Mouse (Mus musculus) NIH3T3 (cell line): Measurements from ENCODE around the gene Eipr1.

ENCODE experiments used
- DNase-seq: peaks from one replicate; pipeline ENCODE4 v3.0.0-alpha.2; 2012; ENCODE audit warnings: low read depth

Gene Eipr1

DNA sequence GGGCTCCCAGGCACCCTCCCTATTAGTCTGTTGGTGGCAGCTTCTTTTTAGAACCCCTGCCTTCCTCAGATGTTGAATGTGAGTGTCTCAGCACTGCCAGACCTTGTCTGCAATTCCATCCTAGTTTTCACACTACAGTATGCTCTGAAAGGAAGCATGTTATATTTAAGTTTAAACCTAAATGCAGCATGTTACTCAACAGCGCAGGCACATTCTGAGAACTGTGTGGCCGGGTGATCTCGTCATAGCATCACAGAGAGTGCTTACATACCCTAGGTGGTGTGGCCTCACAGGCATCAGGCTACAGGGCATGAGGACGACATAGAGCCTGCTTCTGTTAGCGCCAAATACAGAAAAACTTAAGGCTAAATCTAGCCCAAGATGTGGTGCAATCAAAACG lies 24.0 kb downstream of the Eipr1 start:
- DNase-seq = no peak

DNA sequence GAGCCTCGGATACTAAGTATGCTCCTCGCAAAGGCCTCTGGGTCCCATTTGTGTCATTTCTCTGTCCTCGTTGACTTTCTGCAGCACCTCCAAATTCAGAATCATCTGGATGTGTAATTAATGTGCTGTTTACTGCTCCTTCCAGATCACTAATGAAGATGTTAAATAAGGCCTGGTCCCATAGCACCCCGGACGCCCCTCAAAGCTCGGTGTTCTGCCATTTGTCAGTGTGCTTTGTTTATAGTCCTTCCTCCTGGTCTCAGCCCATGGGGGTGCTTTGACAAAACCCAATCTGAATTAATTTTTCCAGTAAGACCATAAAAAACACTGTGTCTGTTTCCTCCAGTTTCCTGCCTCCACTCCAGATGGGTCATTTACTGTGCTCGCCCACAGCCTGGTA lies 28.6 kb downstream of the Eipr1 start:
- DNase-seq = no peak

DNA sequence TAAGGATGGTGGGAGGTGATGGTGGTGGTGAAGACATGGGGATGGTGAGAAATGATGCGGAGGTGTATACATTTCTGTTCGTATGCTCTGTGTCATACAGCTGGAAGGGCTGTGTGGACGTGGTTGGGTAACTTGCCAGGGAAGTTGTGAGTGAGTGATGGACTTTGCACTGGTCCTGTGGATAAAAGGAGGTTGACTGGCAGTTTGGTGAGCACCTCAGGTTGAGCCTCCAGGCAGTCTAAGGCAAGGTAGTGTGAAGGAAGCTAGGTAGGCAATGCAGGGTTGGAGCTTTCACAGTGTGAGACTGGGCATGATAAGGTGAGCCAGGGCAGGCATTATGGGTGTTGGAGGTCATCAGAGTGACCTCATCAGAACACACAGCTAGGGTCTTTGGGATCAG lies 31.0 kb downstream of the Eipr1 start:
- no peak for DNase-seq

DNA sequence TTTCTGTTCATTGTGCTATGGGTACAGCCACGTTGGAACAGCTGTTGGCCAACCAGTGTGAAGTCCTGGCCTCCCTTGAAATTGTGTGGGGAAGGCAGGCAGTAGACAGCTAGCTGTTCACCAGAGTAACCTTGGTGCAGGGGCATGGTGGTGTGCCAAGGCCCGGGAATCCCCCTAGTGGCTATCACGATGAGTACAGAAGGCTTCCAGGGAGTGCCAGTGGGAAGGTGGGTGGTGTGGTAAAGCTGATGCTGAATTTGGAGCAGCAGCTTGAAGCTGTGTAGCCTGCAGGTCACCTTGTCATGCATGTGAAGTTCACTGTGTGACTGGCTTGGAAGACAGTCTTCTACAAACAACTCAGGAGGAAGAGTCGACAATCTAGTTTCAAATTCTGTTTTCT lies 32.8 kb downstream of the Eipr1 start:
- peak; percentile 57 for DNase-seq

DNA sequence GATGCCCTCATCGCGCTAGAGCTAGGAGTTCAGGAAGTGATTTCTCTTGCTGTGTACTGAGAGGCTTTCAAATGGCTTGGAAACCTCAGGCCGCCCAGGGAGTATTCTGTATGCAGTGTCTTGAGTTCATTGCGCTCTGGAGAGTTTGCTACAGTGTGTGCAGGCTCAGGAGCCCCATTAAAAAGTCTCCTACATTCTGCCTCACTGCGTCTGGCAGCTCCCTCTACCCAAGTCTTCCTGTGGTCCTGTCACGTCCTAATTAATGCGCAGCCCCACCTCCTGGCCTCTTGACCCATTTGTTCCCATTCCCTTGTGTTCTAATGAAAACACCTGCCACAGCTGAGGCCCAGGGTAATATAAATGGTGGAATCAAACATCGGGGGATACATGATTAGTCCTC lies 33.3 kb downstream of the Eipr1 start:
- DNase-seq = no peak

DNA sequence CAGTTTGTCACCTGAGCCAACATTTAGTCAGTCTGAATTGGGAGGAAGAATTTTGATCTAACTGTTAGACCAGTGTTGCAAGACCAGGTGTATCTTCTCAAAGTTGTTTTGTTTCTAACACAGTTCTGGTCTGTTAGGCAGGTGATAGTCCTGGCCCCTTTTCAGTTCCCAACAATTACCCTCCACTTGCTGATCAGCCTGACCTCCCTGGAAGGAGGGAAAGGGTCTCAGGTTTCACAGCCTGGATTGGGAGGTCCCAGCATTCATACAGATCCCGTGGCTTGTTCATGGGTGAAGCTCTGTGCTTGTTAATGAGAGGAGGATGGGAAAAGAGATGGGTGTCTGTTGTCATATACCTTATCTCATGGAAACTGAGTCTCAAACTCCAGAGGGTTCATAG lies 33.7 kb downstream of the Eipr1 start:
- no peak for DNase-seq

DNA sequence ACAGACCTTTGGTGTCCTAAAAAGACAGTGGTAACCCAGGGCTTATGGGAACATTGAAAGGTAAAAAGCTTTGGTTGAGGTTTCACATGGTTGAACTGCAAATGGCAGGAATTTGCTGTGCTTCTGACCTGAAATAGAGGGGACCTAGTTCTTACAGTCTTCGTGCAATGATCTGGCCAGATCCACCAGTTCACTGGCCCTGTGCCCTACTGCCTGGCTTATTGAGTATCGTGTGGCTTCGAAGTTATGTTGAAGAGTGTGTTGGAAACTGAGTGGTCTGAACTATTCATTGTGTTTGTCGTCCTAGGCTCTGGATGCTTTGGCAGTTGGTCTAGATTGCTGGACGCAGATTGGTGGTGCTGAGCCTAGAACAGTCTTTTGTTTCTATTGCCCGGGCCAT lies 34.7 kb downstream of the Eipr1 start:
- DNase-seq = no peak

DNA sequence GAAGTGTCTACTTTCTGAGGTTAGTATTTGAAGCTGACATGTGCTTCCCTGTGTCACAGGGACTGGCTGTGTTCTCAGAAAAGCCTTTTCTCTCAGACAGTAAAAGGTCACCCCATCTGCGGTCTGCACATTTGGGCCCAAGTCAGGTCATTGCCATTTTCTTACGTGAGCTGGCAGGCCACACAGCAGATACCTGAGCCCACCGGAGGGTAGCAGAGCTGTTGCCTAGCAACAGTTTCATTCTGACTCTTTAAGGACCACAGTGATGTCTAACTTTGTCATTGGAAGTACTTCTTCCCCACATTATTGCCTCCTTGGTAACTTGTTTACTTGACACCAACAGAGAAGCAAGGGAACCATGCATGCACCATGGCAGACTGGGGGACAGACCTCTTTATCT lies 41.0 kb downstream of the Eipr1 start:
- DNase-seq = no peak

DNA sequence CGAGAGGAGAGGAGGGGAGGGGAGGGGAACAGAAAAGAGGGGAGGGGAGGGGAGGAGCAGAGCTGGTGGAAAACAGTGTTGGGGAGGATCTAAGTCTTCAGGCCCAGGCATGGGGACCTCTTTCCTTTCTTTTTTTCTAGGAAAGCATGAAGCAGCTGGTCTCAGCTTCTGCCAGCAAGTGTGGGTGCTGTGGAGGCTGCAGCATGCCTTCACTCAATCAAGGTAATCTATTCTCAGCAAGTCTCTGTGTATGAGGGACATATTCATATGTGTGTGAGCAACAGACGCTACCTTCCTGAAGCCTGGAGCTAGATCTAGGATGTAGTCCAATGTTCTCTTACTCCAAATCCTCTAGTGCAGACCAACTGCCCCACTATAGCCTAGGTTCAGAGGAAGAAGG lies 42.1 kb downstream of the Eipr1 start:
- DNase-seq = no peak

DNA sequence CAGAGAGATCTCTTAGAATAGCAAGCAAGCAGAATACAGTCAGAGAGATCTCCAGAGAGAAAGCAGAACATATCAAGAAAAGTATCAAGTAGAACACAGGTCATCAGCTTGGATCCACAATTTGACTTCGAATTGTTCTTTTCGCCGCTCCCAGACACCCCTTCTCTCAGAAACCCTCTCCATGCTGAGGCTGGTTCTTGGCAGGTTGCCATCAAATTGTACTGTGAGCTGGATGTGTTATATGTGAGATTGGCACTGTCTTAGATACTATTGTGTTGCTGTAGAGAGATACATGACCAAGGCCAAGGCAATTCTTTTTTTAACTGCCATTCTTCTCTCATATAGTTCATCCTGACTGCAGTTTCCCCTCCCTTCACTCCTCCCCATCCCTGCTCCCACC lies 43.4 kb downstream of the Eipr1 start:
- no peak for DNase-seq

DNA sequence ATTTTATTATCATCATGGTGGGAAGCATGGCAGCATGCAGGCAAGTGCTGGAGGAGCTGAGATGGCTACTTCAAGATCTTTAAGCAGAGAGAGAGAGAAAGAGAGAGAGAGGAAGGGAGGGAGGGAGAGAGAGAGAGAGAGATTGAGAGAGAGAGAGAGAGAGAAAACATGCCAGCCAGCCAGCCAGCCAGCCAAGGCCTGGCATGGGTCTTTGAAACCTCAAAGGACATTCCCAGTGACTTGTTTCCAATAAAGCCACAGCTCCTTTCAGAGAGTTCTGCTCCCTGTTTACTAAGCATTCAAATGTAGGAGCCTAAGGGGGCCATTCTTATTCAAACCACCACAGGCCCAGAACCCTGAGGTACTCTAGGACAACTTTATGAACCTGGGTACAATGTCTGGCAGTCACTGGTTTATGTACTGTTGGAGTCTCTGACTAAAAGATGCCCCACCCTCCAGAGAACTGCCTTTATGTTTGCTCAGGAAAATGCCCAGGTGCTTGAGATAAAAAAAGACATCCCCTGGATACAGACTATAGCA lies 45.3 kb downstream of the Eipr1 start:
- DNase-seq = no peak

DNA sequence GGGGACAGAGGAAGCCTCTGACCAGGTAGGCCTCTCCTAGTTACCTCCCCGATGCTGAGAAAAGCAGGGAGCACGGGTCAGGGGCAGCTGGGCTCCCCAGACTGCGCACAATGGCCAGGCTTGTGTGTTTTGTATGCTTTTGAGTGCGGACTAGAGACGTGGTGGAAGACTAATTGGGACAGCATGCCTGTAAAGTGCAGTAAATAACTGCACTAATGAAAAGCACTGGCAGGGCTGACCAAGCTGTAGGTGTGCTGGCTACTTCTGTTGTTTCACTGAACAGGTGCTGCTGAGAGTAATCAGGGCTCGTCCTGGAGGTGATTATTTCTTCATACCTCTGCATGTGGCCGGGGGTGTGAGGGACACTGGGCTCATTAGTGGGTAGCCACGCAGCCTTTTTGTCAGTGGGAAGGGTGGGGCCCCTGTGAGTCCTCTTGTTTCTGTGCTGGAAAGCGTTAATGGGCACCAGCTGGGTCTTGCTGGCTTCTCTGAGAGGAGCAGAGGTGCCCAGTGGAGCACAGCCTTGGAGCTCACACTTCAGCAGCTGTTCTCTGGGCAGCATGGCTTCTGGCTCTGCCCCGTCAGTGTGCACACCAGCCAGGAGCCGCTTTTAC lies 48.3 kb downstream of the Eipr1 start:
- no peak for DNase-seq

DNA sequence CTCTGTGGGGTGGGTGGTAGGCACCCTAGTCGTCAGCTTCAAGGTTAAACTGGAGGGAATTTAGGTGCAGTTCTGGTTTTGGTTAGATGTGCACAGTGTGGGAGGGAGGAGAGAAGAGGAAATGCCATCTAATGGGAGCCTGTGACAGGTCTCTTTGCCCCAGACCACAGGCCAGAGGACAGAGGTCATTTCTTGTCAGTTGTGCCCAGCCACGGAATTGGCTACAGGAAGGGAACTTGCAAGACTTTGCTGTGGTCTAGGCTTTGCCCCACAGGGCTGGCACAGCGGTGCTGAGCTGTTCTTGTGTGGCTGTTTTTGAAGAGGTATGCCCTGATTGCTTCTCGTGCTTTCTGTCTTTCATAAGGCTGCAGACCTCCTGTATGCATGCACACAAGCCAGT lies 48.8 kb downstream of the Eipr1 start:
- no peak for DNase-seq

DNA sequence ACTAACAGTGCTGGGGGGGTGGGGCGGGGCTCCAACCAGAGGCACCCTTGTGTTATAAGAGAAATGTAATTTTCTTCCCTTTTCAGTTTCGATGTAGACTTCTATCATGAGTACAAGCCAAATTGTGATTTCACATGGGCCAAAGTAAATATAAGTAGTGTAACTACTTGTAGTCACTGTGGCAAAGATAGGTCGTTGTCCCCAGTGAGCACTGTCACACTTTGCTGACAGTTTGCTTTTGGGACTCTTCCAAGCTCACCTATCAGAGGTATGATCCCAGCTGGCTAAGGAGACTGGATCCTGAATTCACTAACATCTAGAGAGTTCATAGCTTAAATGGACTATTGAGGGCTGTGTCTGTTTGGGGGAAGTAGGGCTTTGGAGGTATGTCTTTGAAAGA lies 49.3 kb downstream of the Eipr1 start:
- no peak for DNase-seq

DNA sequence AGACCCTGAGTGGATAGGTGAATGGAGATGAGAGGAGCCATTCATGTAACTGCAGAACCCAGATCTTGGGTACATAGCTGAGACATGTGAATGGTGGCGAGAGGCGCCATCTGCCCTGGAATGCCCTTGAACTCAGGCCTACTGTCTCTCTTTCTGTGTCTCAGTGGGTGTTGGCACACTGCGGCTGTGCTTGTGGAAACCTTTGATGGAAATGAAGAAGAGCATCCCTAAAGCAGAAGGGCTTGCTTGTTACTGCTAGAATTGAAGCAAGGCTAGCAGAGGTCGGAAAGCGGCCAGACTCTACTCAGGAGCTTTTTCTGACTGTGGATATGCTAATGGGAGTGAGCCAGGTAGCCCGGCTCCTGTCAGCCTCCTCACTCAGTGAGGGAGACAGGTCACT lies 50.1 kb downstream of the Eipr1 start:
- DNase-seq = no peak

DNA sequence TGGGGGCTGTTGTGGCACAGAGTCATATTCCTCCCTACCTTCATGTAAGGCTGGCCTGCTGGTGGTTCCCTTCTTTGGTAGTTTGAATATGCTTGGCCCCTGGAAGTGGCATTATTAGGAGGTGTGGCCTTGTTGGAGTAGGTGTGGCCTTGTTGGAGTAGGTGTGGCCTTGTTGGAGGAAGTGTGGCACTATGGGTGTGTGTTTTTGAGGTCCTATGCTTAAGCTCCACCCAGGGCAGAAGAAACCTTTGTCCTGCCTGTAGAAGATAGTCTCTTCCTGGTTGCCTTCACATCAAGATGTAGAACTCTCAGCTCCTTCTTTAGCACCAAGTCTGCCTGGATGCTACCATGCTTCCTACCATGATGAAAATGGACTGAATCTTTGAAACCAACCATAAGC lies 51.4 kb downstream of the Eipr1 start:
- no peak for DNase-seq

DNA sequence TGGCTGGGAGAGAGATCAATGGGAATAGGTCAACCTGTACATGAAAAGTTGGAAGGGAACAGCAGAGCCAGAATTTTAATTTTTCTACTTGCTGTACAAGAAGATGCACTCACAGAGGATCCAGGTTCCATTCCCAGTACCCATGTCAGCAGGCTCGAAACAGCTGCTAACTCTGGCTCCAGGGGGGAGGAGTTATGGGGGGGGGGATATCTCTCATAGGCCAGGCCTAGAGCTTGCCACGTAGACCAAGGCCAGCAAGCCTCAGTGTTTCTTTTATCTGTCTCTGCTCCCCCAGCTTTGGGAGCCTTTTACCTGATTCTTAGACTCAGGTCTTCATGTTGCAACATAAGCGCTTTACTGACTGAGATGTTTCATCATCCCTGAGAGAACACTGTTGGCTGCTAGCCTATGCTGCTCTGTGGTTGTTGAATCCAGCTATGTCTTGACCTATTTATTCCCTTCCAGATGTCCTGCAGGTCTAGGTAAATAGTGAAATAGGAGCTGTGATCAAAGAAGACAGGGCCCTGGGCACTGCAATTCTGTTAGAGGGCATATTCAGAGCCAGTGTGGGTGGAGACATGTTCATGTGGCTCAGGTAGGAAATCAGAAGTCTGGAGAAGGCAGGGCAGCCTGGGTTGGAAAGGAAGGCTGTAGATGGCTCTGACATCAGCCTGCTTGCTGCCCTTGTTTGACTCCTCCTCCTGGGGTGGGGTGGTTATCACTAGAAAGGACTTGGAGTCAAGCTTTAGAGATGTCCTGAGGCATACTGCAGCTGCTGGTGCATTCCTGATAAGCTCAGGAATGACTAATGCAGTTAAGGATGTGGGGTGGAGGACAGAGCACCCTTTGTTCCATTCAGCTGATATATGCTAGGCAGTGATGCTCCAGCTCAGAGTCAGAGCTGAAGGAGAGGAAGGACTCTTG lies 53.2 kb downstream of the Eipr1 start:
- peak; percentile 82 for DNase-seq

DNA sequence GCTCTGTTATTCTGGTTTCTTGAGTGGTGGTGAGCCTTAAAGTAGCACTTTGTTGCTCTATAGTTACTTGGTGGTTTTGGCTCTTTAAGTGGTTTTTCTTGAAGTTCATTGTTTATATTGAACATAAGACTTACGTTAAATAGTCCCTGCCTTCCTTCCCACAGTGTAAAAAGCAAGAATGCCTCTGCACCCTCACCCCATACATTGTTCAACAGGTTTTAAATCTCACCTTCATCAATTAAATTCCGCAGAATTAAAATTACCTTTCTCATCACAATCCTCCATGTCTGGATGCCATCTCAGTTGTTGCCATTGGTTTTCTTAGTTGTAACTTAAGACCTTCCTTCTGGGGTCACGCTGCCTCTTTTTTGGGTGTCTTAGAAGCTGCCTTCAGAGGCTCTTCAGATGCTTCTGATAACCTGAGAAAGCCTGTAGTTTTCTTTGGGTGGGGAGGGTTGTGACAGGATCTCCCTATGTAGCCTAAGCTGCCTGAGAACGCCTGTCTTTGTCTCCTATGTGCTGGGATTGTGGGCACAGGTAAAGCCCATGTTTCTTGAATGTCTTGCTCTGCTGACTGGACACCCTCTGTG lies 57.3 kb downstream of the Eipr1 start:
- no peak for DNase-seq

DNA sequence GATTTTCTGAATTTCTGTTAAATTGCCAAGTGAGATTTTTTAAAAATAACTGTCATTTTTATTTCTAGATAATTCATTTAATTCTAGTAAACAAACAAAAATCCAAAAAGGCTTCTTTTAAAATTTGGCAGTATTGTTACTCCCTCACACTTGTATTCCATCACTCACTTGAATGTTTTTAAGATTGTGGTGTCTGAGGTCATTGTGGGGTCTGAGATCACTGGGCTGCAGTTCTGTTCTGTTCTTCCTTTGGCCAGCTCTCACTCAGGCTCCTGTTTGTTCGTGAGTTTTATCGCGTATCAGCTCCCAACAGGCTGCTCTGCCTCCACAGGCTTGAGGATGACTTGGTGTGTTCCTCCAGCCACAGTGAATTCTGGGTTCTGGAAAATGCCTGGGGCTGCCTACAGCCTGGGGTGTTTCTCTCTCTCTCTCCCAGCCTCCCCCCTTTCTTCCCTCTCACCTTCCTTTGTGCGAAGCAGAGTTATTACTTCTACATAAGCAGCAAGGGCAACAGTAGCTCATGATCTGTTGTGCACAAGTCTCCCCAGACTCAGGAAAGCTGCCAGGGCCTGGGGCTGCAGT lies 58.2 kb downstream of the Eipr1 start:
- DNase-seq = no peak

DNA sequence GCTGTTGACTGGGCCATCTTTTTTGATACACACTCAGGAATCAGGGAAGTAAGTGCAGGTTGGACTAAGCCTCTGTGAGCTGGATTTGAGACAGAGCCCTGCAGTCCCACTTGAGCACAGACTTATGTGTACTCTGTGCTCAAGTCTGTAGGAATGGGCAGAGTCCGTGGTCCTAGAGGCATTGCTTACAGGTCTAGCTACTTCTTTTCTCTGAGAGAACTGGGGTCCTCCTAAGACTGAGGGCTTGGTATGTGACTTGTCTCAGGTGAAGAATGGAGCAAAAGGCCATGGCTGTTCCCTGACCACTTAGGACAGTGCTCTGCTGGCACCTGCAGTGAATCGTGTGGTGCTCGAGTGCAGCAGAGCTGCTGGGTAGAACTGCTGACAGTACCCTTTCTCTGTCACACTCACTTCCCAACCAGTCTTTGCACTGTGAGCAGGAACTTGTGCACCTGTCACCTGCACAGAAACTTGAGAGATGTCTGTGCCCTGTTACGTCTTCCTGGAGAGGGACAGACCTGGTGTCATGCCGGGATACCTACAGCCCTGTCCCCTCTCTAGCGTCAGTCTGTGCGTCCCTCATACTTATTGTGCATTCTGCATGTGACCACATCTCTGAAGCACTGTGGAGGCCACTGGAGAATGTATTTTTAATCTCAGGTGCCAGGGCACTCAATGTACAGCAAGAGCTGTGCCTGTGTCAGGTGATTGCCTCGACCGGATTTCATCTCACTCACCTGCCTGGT lies 65.3 kb downstream of the Eipr1 start:
- no peak for DNase-seq

DNA sequence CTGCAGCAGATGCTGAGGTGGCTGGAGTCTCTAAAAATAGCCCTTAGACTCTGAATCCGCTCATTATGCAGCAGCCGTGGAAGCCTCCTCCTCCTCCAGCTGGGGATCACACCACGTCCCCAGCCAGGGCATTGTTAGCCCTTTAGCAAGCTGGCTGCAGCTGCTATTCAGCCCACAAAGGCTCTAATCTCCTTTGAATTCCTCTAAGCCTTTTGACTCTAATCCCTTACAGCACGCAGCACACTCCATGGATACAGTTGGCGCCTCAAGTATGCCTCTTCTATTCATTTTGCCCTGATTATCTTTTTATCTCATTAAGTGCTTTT lies 65.8 kb downstream of the Eipr1 start:
- no peak for DNase-seq

DNA sequence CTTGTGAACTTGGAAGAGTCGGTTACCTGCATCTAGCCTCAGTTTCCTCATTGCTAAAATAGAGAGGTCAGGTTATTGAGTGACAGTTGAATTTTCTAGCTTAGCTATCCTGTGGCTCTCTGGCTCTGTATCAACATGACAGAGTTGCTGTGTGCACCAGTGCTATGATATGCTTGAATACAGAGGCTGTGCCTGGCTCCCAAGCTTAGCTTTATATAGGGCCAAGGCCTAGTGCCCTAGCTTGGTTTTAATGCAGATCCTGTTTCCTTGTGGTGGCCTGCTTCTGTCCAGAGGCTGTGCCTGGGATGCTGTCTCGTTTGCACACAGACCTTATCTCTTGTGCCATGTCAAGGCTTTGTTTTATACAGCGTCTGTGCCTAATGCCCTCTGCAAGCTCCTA lies 66.3 kb downstream of the Eipr1 start:
- DNase-seq = no peak
